Mouse (Mus musculus) embryonic stem cell, embryonic (primary cell): ENCODE measurements around the gene Unc45b.

Source experiments
- CTCF ChIA-PET, 4 experiments: fragments of 300-600 bp in 2 of 4; fragments of 350-600 bp in 2 of 4; sonication (Branson Sonifier 250); formaldehyde crosslinking; loops; one replicate each; lab custom pipeline; 2022; ENCODE audit warnings: inconsistent platforms in 2 of 4; lab: Charles Lee
- POLR2A ChIA-PET, 4 experiments: fragments of 300-600 bp in 2 of 4; fragments of 350-600 bp in 2 of 4; sonication (Branson Sonifier 250); formaldehyde crosslinking; loops; one replicate each; lab custom pipeline; 2022; ENCODE audit warnings: antibody characterized with exemption in 4 of 4, inconsistent platforms in 1 of 4; lab: Charles Lee

The Unc45b gene

DNA sequence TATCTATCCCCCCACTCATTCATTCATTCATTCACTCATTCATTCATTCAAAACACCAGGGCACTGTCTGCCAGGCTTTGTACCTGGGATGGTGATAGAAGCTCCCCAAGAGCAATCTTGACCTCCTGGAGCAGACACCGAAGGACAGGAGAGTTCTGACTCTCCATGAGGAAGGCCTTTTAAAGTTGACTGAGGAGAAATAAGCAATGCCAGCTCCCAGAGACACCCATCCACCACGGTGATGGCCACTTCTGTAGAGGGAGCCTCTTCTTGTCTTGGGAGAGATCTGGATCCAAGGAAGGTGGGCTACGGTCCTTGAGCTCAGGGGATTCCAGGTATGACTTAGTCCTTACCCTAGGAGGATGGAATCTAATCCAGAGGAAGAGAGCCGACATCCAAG is at the start of gene Unc45b:
Gene Unc45b (plus strand): TSS at position 301 of the 400 bp plus-strand sequence.
- ChIA-PET POLR2A (interaction anchor here in 3 of 4 experiments (0.6 to 3.0 kb wide), 5 partner anchors 11 to 422 kb away, joined by 3 to 10 read pairs (median 5); partner anchors contain the start of gene Rad51d (in 1 of the 3)), CTCF (interaction anchor here in 2 of 4 experiments (1.0 to 1.4 kb wide), 2 partner anchors 20 to 93 kb away, joined by 3 read pairs; partner anchors contain the start of gene Rad51d (in 1 of the 2))

DNA sequence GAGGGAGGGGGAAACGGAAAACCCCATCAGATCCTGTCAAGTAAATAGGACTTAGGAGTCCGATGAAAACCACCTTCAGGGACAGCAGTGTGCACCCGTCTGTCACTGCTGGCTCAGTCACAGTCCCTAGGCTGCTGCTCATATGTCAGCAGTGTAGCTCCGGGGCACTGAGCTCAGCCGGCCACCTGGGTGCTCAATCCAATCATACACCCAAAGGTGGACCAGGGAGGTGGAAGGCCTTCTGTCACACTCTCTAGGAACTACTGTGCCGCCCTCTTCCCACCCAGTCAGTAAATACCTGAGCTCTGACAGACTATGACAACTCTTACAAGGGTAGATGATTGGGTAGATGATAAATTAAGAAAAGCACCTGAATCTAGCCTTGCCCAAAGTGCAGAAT is 49.6 kb upstream of the Unc45b start:
- ChIA-PET CTCF (interaction anchor here in 2 of 4 experiments (0.5 to 1.9 kb wide), 5 partner anchors 10 to 1094 kb away, joined by 4 to 8 read pairs (median 5); partner anchors contain the start of gene Rffl (in 1 of the 2)), POLR2A (interaction anchor here (0.6 to 2.3 kb wide), 8 partner anchors 9 to 113 kb away, joined by 3 to 7 read pairs (median 5); partner anchors contain the start of gene Rffl (in 1 of the 4))

DNA sequence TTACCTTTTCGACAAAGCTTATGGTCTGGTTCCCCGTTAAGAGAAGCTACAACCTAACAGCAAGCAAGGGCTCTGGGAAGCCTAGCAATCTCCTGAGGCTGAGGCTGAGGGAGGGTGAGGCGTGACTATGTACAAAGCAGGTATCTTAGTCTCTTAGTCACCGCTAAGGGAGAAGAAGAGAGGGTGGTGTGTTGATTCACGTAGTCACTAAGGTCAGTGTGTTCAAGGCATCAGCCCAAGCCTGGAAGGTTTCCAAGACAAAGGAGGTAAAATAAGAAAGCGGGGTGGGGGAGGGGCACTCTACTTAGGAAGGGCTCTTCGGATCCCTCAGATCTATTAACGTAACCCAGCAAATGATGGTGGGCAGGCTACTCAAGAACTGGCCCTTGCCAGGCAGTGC is 48.8 kb upstream of the Unc45b start:
- ChIA-PET CTCF (interaction anchor here in 1 of 4 experiments (0.8 kb wide), 1 partner anchor 1093 kb away, joined by 5 read pairs; no protein-coding TSS in a partner anchor), POLR2A (interaction anchor here in 3 of 4 experiments (0.6 to 2.3 kb wide), 6 partner anchors 8 to 415 kb away, joined by 3 to 7 read pairs (median 4); partner anchors contain the start of gene Rffl (in 1 of the 3))

DNA sequence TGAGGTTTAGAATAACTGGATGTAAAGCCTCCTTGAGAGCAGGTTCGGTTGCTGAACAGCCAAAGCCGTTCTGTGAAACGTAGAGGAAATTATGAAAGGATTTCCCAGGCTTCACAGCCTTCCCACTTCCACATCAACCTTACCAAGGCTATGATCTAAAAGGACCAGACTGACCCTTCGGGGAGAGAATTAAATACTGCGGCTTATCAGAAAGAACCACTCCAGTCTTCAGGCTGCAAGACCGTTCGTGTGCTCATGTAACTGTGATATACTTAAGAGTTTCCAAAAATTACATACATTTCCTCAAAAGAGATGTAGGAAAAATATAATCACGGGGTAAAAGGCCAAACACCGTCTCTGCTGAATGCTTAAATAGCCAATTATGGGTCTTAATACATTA is 47.7 kb upstream of the Unc45b start:
- ChIA-PET POLR2A (interaction anchor here in 1 of 4 experiments (1.4 kb wide), 1 partner anchor 12 kb away, joined by 4 read pairs; no protein-coding TSS in a partner anchor), CTCF (no interaction called here)

DNA sequence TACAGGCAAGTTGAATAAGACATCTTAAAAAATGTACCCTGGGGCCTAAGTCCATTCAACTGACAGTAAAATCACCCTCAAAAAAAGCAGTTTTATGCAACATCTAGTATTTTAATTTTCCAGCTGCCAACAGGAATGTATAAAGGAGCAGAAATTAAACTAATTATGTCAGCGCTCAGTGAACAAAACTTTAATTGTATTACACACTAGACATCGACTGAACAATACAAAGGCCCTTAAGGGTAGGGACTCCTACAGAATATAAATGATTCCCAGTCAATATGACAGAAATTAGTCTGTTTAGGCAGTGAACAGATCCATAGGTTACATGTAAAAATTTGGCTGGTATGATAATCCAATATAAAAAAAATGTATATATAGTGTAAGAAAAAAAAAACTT is 47.3 kb upstream of the Unc45b start:
- ChIA-PET CTCF (no interaction called here), POLR2A (interaction anchor here in 1 of 4 experiments (1.2 to 1.4 kb wide), 2 partner anchors 12 to 36 kb away, joined by 3 to 4 read pairs; no protein-coding TSS in a partner anchor)

DNA sequence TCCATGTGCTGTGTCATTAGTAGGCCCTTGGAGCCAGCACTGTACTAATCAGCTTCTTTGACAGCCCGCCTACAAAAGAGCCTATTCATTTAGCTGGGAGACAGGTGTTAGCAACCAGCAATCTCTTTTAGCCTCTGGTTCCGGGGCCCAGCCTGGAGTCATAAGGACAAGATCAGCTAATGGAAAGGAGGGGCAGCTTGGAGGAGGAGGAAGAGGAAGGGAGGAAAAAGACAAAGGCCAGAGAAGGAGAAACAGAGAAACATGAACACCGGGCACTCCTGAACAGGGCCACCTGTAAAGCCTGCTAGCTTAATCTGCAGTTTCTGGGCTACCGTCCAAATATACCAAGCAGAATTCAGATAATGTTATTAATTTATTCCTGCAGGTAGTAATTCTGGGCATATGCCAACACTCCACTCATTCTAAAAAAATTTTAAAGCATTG is 46.8 kb upstream of the Unc45b start:
- POLR2A ChIA-PET: interaction anchor here in 1 of 4 experiments (1.2 to 1.4 kb wide), 2 partner anchors 13 to 36 kb away, joined by 3 to 4 read pairs; no protein-coding TSS in a partner anchor
- CTCF ChIA-PET: no interaction called here

DNA sequence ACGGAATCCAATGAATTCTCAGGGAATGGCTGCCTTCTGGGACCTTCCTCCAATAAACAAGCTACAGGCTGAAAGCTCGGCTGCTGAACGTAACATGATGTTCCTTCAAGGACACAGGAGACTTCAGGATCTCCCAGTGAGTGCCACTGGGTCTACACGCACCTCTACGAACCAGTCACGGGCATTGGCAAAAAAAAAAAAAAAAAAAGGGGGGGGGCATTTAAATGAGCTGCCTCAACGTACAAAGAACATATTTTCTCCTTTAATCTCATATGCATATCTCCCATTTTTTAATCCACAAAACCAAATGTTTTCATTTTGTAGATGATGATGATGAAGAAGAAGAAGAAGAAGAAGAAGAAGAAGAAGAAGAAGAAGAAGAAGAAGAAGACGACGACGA is 44.4 kb upstream of the Unc45b start:
- POLR2A ChIA-PET: interaction anchor here (0.6 to 7.4 kb wide), 20 partner anchors 8 to 755 kb away, joined by 3 to 66 read pairs (median 6); no protein-coding TSS in a partner anchor
- CTCF ChIA-PET: interaction anchor here (0.6 to 1.6 kb wide), 8 partner anchors 10 to 599 kb away, joined by 3 to 5 read pairs (median 3); no protein-coding TSS in a partner anchor

DNA sequence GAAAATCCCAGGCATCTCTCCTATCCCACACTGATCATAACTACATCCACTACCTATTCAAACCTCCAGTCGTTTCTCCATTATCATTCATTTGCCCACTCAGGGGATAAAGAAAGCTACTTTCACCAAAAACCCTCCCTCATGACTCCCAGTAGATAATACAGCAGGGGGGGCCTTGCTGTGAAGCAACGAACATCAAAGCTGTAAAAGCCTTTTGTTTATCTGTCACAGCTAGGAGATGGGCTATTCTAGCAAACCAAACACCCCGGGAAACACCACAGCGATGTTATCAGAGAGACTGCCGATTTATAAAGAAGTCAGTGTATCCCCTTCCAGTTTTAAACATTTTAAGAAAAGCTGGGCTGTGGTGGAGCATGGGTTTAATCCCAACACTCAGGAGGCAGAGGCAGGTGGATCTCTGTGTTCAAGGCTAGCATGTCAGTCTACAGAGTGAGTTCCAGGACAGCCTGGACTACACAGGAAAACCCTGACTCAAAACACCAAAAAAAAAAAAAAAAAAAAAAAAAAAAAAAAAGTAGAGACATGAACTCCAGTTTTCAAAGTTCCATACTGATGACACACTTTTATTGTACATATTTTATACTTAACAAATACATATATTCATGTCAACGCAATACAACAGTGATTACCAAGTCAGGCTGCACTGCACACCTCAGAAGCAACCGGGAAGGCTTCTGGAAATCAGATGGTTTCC is 43.3 kb upstream of the Unc45b start:
- ChIA-PET CTCF (interaction anchor here (0.5 to 1.6 kb wide), 10 partner anchors 10 to 650 kb away, joined by 3 to 5 read pairs (median 4); no protein-coding TSS in a partner anchor), POLR2A (interaction anchor here in 3 of 4 experiments (0.7 to 7.4 kb wide), 23 partner anchors 8 to 48 kb away, joined by 3 to 66 read pairs (median 5); no protein-coding TSS in a partner anchor)

DNA sequence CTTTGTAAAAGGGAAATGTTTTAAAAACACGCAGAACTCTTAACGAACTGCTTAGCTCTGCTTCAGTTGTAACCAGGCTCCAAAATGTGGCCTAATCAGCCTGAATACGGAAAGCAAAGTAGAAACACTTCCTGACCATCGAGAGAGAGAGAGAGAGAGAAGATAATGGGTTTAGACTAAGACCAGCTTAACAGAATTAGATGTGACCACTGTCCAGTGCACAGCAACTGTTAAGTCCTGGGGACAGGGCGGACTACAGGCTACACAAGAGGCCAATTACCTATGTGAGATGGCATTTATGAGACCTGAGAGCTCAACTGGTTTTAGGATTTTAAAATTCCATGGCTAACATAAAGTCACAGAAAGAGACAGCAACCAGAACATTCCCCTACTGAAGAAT is 42.4 kb upstream of the Unc45b start:
- ChIA-PET CTCF (interaction anchor here in 2 of 4 experiments (0.5 to 1.6 kb wide), 5 partner anchors 18 to 651 kb away, joined by 3 to 4 read pairs (median 4); no protein-coding TSS in a partner anchor), POLR2A (interaction anchor here in 2 of 4 experiments (0.8 to 7.4 kb wide), 13 partner anchors 8 to 61 kb away, joined by 3 to 66 read pairs (median 5); no protein-coding TSS in a partner anchor)

DNA sequence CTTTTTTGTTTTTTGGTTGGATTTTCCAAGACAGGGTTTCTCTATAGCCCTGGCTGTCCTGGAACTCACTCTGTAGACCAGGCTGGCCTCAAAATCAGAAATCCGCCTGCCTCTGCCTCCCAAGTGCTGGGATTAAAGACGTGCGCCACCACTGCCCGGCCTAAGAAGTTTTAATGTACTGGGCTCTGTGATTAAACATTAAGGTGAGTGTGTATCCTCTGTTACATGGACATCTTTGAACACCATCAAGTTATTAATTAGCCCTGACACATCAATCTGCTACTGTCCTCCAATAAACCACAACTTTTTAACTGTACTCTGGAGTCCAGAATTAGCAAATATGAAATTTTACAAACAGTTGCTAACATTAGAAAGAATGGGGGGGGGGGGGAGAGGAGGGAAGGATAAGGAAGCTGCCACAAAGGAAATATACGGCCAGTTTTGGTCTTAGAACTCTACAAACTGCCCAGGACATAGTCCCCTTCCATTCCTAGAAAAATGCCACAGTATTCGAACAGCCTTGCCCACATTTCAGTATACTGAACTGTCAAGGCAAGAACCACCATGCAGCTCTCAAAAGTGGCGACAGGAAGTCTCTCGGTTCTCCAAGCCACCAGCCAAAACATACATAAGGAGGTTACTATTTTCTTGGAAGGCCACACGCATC is 40.7 kb upstream of the Unc45b start:
- POLR2A ChIA-PET: interaction anchor here in 3 of 4 experiments (0.6 to 7.4 kb wide), 34 partner anchors 8 to 128 kb away, joined by 3 to 66 read pairs (median 5); partner anchors contain the start of genes Cct6b (in 2 of the 3) and Zfp830 (in 2 of the 3)
- CTCF ChIA-PET: interaction anchor here in 3 of 4 experiments (0.6 to 2.5 kb wide), 10 partner anchors 17 to 432 kb away, joined by 3 to 19 read pairs (median 5); no protein-coding TSS in a partner anchor

DNA sequence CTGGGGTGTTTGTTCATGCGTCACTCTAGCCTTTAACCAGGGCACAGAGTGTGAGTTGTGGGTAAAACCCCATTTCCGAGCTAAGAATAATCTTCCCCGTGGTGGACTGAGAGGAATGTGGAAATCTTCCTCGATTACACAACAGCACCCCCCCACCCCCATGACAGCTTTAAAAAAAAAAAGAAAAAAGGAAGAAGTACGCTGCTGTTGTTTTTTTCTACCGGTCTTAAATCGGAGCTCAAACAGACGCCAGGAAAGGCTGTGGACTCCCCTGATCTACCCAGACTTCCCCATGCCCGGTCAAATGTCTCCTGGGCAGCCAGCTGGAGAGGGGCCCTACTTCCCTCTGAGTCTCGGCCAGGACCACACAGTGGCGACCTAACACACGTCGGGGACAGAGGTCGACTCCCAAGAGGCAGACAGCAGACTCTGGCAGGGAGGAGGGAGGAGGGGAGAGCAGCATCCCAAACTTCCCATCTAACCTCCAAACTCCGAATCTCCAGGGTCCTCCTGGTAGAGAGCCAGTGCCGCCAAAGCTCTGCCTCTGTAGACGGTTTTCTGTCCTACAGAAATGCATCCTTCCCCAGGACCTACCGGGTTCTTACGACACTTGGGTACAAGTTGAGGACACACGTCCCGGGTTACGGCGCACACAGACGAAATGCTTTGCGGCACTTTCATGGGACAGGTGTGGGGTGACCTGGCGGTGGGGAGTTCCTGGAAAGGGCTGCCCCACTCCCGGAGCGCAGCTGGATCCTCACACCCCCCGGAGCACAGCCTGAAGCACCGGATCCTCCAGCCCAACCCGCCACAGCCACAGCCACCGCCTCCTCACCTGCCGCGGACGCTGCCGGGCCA is 39.9 kb upstream of the Unc45b start:
- CTCF ChIA-PET: interaction anchor here (0.6 to 2.5 kb wide), 17 partner anchors 9 to 432 kb away, joined by 3 to 19 read pairs (median 4); no protein-coding TSS in a partner anchor

DNA sequence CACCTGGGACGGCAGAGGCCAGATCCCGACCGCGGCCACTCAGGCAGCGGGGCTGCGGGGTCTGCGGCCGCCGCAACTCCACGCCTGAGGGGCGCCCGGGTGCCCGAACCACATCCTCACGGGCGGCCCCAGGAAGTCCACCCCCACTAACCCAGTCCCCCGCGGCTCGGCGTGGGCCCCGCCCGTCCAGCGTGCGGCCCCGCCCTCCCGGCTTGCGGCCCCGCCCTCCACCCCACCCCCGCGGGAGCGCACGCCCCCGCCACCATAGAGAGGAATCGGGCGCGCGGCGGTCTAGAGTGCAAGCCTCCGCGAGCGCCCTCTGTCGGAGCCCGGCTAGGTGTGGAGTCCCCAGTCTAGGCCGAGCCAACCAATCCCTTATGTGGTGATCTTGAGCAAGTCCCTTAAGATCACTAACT is 39.3 kb upstream of the Unc45b start, which contains the start of gene Rffl:
Gene Rffl (minus strand): TSS at position 180 of the 416 bp plus-strand sequence.
- ChIA-PET POLR2A (interaction anchor here in 3 of 4 experiments (0.6 to 7.4 kb wide), 32 partner anchors 10 to 129 kb away, joined by 3 to 66 read pairs (median 5); partner anchors contain the start of genes Cct6b (in 3 of the 3), Zfp830 (in 3 of the 3) and Rad51d (in 1 of the 3)), CTCF (interaction anchor here (0.6 to 2.5 kb wide), 20 partner anchors 11 to 554 kb away, joined by 3 to 19 read pairs (median 4); partner anchors contain the start of gene Nle1 (in 1 of the 4))

More for the DNA sequence above, 39.9 kb upstream of the Unc45b start:
- POLR2A ChIA-PET: interaction anchor here in 3 of 4 experiments (0.6 to 7.4 kb wide), 42 partner anchors 9 to 851 kb away, joined by 3 to 66 read pairs (median 5); partner anchors contain the start of genes Cct6b (in 2 of the 3), Zfp830 (in 2 of the 3), Ap2b1 (in 1 of the 3) and Rad51d (in 1 of the 3)

DNA sequence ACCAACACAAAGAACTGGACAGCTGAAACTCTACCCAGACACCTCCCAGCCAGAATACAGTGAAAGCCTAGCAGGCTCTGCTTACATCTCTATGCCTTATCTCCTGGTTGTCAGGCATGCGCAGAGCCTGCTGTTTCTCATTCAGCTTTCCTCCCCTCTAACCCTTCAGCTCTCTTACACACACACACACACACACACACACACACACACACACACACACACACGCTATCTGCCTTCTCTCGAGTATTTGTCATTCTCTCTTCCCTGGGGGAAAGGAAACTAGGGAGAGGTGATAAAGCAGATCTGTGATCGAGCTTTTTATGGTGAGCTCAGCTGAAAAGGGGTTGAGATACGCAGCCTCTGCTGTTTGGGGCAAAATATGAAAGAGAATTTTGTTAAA is 35.4 kb upstream of the Unc45b start:
- CTCF ChIA-PET: interaction anchor here in 3 of 4 experiments (0.6 to 2.4 kb wide), 7 partner anchors 11 to 542 kb away, joined by 3 to 11 read pairs (median 4); partner anchors contain the start of genes Nle1 (in 1 of the 3) and Rad51d (in 1 of the 3)
- POLR2A ChIA-PET: interaction anchor here in 3 of 4 experiments (0.6 to 2.8 kb wide), 22 partner anchors 8 to 240 kb away, joined by 3 to 22 read pairs (median 3); partner anchors contain the start of genes Cct6b (in 1 of the 3), Rad51d (in 1 of the 3) and Zfp830 (in 1 of the 3)

DNA sequence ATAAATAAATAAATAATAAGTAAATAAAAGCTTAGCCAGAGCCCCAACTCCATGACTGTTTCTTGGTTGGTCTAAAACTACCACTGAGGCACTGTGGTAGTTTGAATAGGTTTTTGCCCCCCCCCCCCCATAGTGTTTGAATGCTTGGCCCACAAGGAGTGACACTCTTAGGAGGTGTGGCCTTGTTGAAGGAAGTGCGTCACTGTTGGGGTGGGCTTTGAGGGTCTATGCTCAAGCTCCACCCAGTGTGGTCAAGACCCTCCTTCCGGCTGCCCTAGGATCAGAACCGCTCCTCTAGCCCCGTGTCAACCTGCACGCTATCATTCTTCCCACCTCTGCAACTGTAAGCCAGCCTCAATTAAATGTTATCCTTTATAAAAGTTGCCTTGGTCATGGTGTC is 34.7 kb upstream of the Unc45b start:
- POLR2A ChIA-PET: interaction anchor here in 3 of 4 experiments (0.6 to 2.8 kb wide), 28 partner anchors 8 to 184 kb away, joined by 3 to 22 read pairs (median 4); partner anchors contain the start of genes Rad51d (in 2 of the 3), Cct6b (in 1 of the 3) and Zfp830 (in 1 of the 3)
- CTCF ChIA-PET: interaction anchor here (0.5 to 2.4 kb wide), 11 partner anchors 11 to 601 kb away, joined by 3 to 11 read pairs (median 4); partner anchors contain the start of genes Nle1 (in 1 of the 4) and Rad51d (in 1 of the 4)

DNA sequence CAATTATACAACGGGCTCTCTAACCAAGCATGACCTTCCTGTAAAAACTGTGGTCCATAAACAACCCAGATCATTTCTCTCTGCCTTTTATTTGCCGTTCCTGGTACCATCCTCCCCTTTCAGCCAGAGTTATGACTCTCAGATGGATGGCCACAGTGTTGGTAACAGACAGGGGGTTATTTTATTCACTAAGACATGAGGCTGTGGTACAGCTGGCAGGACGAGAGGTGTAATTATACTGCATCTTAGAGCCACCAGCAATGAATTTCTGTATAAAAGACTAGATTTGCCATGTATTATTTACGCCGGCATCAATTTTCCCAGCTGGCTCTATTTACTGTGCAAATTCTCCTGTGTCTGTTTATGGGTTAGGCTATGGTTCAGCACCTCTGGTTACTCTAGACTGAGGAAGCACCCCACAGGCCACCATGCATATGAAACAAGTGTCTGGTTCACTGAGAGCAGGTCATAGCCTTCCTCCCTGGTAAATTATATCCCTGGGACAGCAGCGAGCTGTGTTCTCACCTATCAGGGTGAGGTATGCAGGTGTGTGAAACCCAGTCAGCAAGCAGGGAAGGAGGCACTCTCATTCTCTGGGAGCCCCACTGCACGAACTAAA is 32.5 kb upstream of the Unc45b start:
- POLR2A ChIA-PET: interaction anchor here in 2 of 4 experiments (0.9 to 1.9 kb wide), 2 partner anchors 50 to 59 kb away, joined by 3 to 7 read pairs; no protein-coding TSS in a partner anchor

More for the DNA sequence above, 32.5 kb upstream of the Unc45b start:
- CTCF ChIA-PET: interaction anchor here in 1 of 4 experiments (1.3 kb wide), 1 partner anchor 59 kb away, joined by 4 read pairs; no protein-coding TSS in a partner anchor
